Mouse (Mus musculus): ENCODE data around the gene Adam22. TPM values are rescaled to one million over a fixed set of nuclear protein-coding genes. Genes with fewer than 3 reads are reported as not detected.
"Not testable (repeated sequence)": the region's sequence is repeated elsewhere in the genome, so short reads cannot be mapped to it uniquely, and the experiment has no call there.

Adam22 gene
- total RNA-seq, 2 experiments from 2014 or later: 162 to 174 TPM

GRCm38 (mm10) chr5:8058056-8058455 lies 309.9 kb downstream of the Adam22 start:
- peak overlapping the region; percentile 94; the same call in 1 of the 2 replicates for H3K4me3 ChIP-seq
- H3K27ac ChIP-seq: peak overlapping the region; percentile 25; the same call in 1 of the 2 replicates
- no peak for DNase-seq (ENCODE audit: low spot score in 2 of 2)
- no peak for TF ChIP-seq CTCF (conservative IDR thresholded peaks at IDR 0.05)

- Histone ChIP-seq H3K4me3 (peak overlapping the region; percentile 94), H3K27ac (peak overlapping the region; percentile 99)
- no peak for TF ChIP-seq CTCF (conservative IDR thresholded peaks at IDR 0.05)
- DNase-seq (ENCODE audit: low spot score in 2 of 2): no peak
Measured at GRCm38 (mm10) chr5:8057018-8057323, 311.0 kb downstream of the Adam22 start.

- peak; percentile 68 for TF ChIP-seq CTCF (conservative IDR thresholded peaks at IDR 0.05)
- peak; percentile 79 to 82 for DNase-seq (ENCODE audit: low spot score in 2 of 2)
- peak overlapping the region; percentile 94 for H3K4me3 ChIP-seq
- peak overlapping the region; percentile 99 for H3K27ac ChIP-seq
Measured at GRCm38 (mm10) chr5:8056141-8057017, 311.6 kb downstream of the Adam22 start.

GRCm38 (mm10) chr5:8055721-8056129 lies 312.2 kb downstream of the Adam22 start:
- no peak for TF ChIP-seq CTCF (conservative IDR thresholded peaks at IDR 0.05)
- H3K27ac ChIP-seq: peak overlapping the region; percentile 99
- DNase-seq (ENCODE audit: low spot score in 2 of 2): no peak
- H3K4me3 ChIP-seq: peak overlapping the region; percentile 94

GRCm38 (mm10) chr5:8053827-8054226 lies 314.1 kb downstream of the Adam22 start:
- Histone ChIP-seq H3K27ac (no peak overlapping the region), H3K4me3 (no peak overlapping the region)
- no peak for DNase-seq (ENCODE audit: low spot score in 2 of 2)
- TF ChIP-seq CTCF (conservative IDR thresholded peaks at IDR 0.05): no peak

- Histone ChIP-seq H3K27ac (no peak within 1 kb of the TSS), H3K4me3 (no peak within 1 kb of the TSS)
- TF ChIP-seq CTCF (conservative IDR thresholded peaks at IDR 0.05): no peak
- no peak for DNase-seq (ENCODE audit: low spot score in 2 of 2)
Measured at GRCm38 (mm10) chr5:8045855-8046254, 322.1 kb downstream of the Adam22 start, which contains the start of gene Sri. Sri (plus strand) TSS chr5:8046078.

- H3K4me3 ChIP-seq; DNase-seq (ENCODE audit: low spot score in 2 of 2); H3K27ac ChIP-seq: not testable (repeated sequence)
Measured at GRCm38 (mm10) chr5:8034596-8034995, 333.4 kb downstream of the Adam22 start.

Small RNAs within 50 kb of the gene (microRNA-seq; reads per million reads assigned to microRNA genes)
- gene Gm24196: 0 reads per million in 2 experiments

Other genes starting within 250 kb of the Adam22 start
- 1 to 10 TPM; 2.0 TPM for gene Dbf4, start 54.6 kb upstream of the Adam22 start, total RNA-seq (2021)
- 10 to 100 TPM; 11.2 to 12.3 TPM for gene Slc25a40, start 54.7 kb upstream of the Adam22 start, total RNA-seq (2021)

All from layer of hippocampus, adult 2 months (tissue).